Mouse (Mus musculus) megakaryocyte, embryonic 14.5 days (primary cell): ENCODE data around the gene Purb.

Experiments
- FLI1 ChIP-seq: IDR thresholded peaks from 2 replicates; pipeline ENCODE4 v1.6.1; 2012; ENCODE audit warnings: low read length, inconsistent platforms, mixed read lengths
- GATA1 ChIP-seq: IDR thresholded peaks from 3 replicates; pipeline ENCODE4 v1.6.1; 2012; ENCODE audit warnings: mixed read lengths, low read length, inconsistent platforms, borderline replicate concordance

DNA sequence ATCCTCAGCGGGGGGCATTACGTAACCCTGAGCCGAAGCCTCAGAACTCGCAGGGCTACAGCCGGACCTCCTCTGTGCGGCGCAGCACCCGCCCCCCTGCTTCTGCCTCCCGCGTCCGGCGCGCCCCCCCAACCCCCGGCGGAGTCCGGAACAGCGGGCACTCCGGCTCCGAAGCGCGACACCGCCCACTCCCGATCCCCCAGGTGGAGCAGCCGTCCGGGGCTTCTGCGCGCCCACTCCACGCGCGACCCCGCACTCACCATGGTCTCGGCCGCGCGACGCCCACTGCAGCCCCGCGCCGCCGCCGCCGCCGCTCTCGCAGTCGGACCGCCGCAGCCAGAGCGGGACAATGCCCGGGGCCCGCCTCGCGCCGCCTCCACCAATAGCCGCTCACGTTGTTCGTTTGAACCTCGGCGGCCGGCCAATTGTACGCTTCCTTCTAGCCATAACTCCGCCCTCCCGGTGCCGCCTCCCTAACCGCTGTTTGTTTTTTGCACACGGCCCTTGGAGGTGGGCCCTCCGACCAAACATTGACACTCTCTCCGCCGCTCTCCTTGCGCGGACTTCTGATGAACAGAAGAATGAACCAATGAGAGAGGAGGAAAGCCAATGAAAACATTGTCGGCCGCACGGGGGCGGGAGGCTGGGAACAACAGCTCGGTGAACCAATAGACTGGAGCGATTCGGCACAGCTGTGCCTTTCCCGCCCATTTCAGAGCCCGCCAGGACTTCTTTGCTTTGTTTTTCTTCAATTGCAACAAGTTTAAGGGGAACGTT, 31.5 kb downstream of the Purb start, which contains the start of gene H2afv:
- TF ChIP-seq GATA1 = no peak
- TF ChIP-seq FLI1 = no peak; the same call in 1 of the 2 replicates
